Mouse (Mus musculus) sigmoid colon, adult 10 weeks (tissue): Measurements from ENCODE around the gene Eme1. TPM values are rescaled to one million over a fixed set of nuclear protein-coding genes. Genes with fewer than 3 reads are reported as not detected.

Experiments
- polyA plus RNA-seq: library from polyadenylated mRNA; stranded (reverse); fragments of 350-450 nt; fragmentation: Illumina TruSeq; extraction: RNeasy Lipid Tissue Mini Kit (QIAGEN cat#74804); gene quantifications from one replicate; pipeline ENCODE4 v1.2.3, GENCODE M21; 2014; ENCODE audit warnings: low read depth, low replicate concordance

Gene Eme1
- not detected for polyA plus RNA-seq

GRCm38 (mm10) chr11:94653663-94654436 lies at the start of gene Eme1, which contains the start of gene Mrpl27:
Eme1 (minus strand) TSS chr11:94653964.
Mrpl27 (plus strand) TSS chr11:94653767.

GRCm38 (mm10) chr11:94676754-94677606 lies 23.2 kb upstream of the Eme1 start, which contains the start of gene Xylt2:
Xylt2 (minus strand) TSS chr11:94677515.

GRCm38 (mm10) chr11:94629199-94629883 lies 24.4 kb downstream of the Eme1 start, which contains the start of gene Lrrc59:
Lrrc59 (plus strand) TSS chr11:94629767.

GRCm38 (mm10) chr11:94601321-94602281 lies 52.2 kb downstream of the Eme1 start, which contains the start of gene Acsf2:
Acsf2 (minus strand) TSS chr11:94601871.

Other genes with a start within 250 kb of the Eme1 start
- 0.41 TPM for gene Cacna1g, start 179.8 kb downstream of the Eme1 start, polyA plus RNA-seq
- gene Spata20, start 167.8 kb downstream of the Eme1 start, polyA plus RNA-seq: not detected
- 1.7 TPM for gene Epn3, start 154.0 kb downstream of the Eme1 start, polyA plus RNA-seq
- gene Mycbpap, start 132.2 kb downstream of the Eme1 start, polyA plus RNA-seq: 0.88 TPM
- 6.4 TPM for gene Rsad1, start 104.7 kb downstream of the Eme1 start, polyA plus RNA-seq
- not detected for gene Chad, start 88.9 kb downstream of the Eme1 start, polyA plus RNA-seq
- gene Acsf2, start 52.1 kb downstream of the Eme1 start, polyA plus RNA-seq: 38.9 TPM
- 60.4 TPM for gene Lrrc59, start 24.2 kb downstream of the Eme1 start, polyA plus RNA-seq
- gene Mrpl27, start 197 bp downstream of the Eme1 start, polyA plus RNA-seq: 16.2 TPM
- 0.60 TPM for gene Xylt2, start 23.6 kb upstream of the Eme1 start, polyA plus RNA-seq
- not detected for gene Gm11541, start 50.5 kb upstream of the Eme1 start, polyA plus RNA-seq
- not detected for gene Cdc34b, start 87.8 kb upstream of the Eme1 start, polyA plus RNA-seq
- not detected for gene Tmem92, start 128.7 kb upstream of the Eme1 start, polyA plus RNA-seq